Mouse (Mus musculus): Measurements from ENCODE around the gene Tcn2.

DNA sequence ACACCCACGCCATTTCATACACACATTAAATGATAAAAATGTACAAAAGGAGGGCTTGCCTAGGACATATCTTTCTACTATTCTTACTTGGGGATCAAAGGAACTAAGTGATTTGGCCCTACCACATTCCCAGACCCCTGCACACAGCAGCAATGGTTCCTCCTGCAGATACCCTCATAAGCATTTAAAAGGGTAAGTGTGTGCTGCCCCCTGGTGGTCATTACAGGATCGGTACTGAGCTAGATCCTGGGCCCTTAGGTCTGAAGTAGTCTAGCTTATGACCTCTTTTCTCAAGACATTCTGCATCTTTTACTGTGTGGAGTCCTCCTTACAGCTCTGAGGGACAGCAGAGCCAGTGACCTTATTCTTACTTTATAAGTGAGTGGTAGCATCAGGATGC, 52.1 kb downstream of the Tcn2 start:
- no peak for TF ChIP-seq POLR2A (IDR thresholded peaks at IDR 0.05; ENCODE audit: insufficient read length, low read depth)
- no peak for TF ChIP-seq USF1 (IDR thresholded peaks at IDR 0.05; ENCODE audit: low read depth)
- no peak for TF ChIP-seq POLR2AphosphoS2 (IDR thresholded peaks at IDR 0.05; ENCODE audit: insufficient read length, low read depth)
- TF ChIP-seq SRF (IDR thresholded peaks at IDR 0.05; ENCODE audit: control insufficient read depth, insufficient read length, low read depth) = no peak
- TF ChIP-seq MAX (IDR thresholded peaks at IDR 0.05; ENCODE audit: low read depth) = no peak
- no peak for TF ChIP-seq MYOD1 (IDR thresholded peaks at IDR 0.05; ENCODE audit: control insufficient read depth in 1 of 3, insufficient read length in 2 of 3, low read depth in 2 of 3)
